Mouse (Mus musculus): ENCODE results near the gene Syne2.
"Not testable (repeated sequence)": the region's sequence is repeated elsewhere in the genome, so short reads cannot be mapped to it uniquely, and the experiment has no call there.

Gene Syne2

GRCm38 (mm10) chr12:75817959-75818452 is at the start of gene Syne2:
Gene Syne2 (plus strand): TSS chr12:75818134.
- DNase-seq (ENCODE audit: low spot score in 2 of 2), result peak; percentile 20 to 43

DNA sequence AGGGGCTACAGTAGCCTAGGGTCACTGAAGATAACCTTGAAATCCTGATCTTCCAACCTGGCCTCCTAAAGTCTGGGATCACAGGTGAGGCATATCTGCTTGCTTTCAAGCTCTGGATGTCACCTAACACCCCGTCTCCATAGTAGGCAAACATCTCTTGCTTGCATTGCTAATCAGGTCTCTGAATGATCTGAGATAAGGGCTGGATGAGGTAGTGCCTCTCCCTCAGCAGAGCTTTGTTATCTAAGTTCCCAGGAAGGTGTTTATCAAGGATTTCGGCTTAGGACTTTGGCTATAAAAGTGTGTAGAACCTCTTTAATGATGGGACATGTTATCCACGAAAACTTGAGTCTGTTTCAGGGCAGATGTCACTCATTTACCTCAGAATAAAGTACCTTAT is 46.5 kb upstream of the Syne2 start:
- DNase-seq (ENCODE audit: low spot score in 2 of 2), result no peak

GRCm38 (mm10) chr12:75772424-75773034 is 45.4 kb upstream of the Syne2 start:
- no peak for DNase-seq (ENCODE audit: low spot score in 2 of 2)

DNA sequence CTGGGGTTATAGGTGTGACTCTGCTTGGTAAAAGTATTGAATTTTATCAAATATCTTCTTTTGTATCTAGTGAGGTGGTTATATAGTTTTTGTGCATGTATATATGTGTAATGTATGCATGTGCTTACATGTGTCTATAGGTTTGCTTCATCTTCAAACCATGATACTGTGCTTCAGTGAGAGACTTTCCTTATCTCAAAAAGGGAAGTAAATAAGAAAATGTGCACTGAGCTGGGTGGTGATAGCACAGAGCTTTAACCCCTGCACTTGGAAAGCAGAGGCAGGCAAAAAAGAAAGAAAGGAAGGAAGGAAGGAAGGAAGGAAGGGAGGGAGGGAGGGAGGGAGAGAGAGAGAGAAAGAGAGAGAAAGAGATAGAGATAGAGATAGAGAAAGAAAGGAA is 36.5 kb upstream of the Syne2 start:
- no peak for DNase-seq (ENCODE audit: low spot score in 2 of 2)

GRCm38 (mm10) chr12:75781995-75782394 is 35.9 kb upstream of the Syne2 start:
- no peak for DNase-seq (ENCODE audit: low spot score in 2 of 2)

- DNase-seq (ENCODE audit: low spot score in 2 of 2), result no peak
Measured at GRCm38 (mm10) chr12:75784271-75784751, 33.6 kb upstream of the Syne2 start.

DNA sequence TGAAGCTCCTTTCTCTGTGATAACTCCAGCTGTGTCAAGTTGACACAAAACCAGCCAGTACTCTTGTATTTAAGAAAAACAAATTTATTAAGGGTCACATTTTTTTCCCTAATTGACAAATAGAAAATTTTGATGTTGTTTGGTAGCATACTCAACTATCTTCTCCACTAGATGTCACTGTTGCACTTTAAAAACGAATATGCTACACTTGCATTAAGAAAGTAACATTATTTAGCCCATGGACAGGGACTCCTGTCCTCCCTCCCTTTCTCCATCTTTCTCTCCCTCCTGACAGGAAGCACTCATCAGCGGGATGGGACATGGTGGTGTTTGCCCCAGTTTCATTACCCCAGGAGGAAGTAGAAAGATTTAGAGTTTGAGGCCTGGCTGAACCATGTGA is 31.3 kb upstream of the Syne2 start:
- not testable (repeated sequence) for DNase-seq (ENCODE audit: low spot score in 2 of 2)

- peak; percentile 56 to 69 for DNase-seq (ENCODE audit: low spot score in 2 of 2)
Measured at GRCm38 (mm10) chr12:75789451-75789850, 28.5 kb upstream of the Syne2 start.

GRCm38 (mm10) chr12:75794527-75794926 is 23.4 kb upstream of the Syne2 start:
- no peak for DNase-seq (ENCODE audit: low spot score in 2 of 2)

- no peak for DNase-seq (ENCODE audit: low spot score in 2 of 2)
Measured at GRCm38 (mm10) chr12:75796510-75796909, 21.4 kb upstream of the Syne2 start.

DNA sequence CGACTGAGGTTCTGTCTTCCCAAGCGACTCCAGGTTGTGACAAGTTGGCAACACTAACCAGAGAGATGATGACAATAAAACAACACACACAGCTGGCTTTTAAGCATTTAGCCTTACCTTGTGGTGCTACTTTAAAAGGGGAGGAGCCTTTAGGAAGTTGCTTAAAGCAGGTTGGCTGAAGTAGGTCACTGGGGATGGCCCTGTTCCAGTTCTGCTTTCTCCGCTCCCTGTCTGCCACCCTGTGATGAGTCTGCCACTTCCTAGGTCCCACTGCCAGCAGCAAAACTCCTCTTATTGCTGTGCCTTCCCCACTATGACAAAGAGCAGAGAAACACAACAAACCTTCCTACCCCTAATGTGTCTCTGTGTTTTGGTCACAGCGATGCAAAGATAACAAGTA is 11.7 kb upstream of the Syne2 start:
- no peak for DNase-seq (ENCODE audit: low spot score in 2 of 2)

DNA sequence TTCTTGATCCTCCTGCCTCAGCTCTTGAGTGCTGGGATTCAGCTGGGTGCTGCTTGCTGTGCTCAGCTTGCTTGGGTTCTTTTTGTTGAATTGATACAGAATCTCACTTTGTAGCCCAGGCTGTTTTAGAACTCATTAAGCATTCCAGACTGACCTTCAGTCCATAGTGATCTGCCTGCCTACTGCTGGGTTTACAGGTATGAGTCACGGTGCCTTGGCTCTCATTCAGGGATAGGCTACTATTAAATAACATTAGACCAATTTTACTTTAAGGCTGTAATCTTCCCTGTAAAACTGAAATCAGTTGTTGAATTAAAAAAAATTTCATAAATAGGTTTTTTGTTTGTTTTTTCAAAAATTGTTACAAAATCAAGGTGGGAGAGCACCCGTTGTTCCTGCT is 4.2 kb upstream of the Syne2 start:
- no peak for DNase-seq (ENCODE audit: low spot score in 2 of 2)

DNA sequence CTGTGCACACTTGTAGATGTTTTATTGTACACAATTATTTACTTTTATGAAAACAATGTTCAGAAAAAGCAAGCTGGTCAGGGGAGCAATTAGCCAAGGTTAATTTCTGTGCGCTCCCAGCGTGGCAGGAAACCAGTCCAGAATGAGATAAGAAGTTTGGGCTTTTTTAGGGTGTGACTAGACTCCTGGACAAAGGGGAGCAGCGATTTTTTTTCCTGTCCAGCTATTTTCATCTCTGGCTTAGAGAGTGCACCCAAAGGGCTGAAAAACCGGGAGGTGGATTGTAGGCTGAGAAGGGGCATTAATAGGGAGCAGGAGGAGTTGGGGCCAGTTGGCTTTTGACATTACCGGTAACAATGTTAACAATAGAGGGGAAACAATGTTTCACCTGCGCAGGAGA is 3.4 kb upstream of the Syne2 start:
- no peak for DNase-seq (ENCODE audit: low spot score in 2 of 2)

- peak in 1 of 2 experiments; percentile 20 for DNase-seq (ENCODE audit: low spot score in 2 of 2)
Measured at GRCm38 (mm10) chr12:75816981-75817856, 715 bp upstream of the Syne2 start.

DNA sequence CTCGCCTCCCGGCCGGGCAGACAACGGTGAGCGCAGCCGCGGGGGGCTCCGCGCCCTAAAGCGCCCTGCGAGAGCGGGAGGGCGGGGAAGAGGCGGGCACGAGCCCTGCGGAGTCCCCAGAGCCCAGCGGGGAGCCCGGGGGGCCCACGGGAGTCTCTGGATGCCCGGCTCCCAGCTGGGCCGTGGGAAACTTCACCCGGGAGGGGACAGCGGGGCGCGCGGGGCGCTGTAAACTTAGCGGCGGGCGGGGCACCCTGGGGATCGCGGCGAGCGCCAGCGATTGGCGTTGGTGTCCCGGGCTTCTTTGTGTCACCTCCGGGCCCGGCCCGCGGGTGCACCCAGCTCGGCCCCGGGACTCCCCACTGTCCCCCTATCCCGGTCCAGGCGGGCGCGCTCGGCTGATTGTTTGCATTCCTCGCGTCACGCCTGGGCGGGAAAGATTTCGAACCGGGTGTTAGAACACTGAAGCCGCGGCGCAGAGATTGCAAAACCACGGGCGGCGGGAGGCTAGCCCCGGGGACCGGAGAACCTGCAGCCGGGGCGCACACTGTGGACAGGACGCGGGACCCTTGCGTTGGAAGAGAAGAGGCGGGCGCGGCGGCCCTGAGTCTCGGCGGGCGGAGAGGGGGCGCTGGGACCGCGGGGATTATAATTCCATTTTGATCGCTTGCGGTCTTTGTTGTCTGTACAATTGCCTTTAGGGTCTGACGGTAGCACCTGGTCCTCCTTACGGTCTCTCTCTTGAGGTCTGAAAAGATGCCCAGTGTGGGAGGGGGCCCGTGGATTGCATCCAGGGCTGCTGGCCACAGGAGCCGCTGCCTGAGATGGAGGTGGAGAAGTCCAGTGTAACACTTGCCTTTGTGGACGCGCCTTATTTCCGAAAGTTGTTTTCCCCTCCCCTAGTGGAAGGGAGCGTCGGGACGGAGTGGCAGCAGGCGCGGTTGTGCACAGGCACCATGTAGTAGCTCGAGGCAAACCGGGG is 810 bp downstream of the Syne2 start:
- peak in 1 of 2 experiments; percentile 12 for DNase-seq (ENCODE audit: low spot score in 2 of 2)

DNA sequence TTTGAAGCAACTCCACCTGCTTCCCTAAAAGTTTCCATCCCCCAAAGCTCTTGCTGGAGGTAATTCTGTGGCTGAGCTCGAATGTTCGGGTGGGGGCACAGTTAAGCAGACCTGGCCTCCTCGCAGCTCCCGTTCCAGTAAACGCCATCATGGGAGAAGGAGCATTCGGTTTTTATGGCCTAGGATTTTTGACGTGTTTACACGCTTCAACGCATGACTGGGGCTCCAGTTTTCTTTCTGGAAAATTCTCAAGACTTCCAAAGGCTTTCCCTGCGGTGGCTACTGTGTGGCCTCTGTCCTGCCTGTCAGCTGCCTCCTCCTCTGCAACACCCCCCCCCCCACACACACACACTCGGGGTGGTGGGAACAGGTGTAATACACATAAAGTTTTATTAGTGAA is 1.5 kb downstream of the Syne2 start:
- no peak for DNase-seq (ENCODE audit: low spot score in 2 of 2)

DNA sequence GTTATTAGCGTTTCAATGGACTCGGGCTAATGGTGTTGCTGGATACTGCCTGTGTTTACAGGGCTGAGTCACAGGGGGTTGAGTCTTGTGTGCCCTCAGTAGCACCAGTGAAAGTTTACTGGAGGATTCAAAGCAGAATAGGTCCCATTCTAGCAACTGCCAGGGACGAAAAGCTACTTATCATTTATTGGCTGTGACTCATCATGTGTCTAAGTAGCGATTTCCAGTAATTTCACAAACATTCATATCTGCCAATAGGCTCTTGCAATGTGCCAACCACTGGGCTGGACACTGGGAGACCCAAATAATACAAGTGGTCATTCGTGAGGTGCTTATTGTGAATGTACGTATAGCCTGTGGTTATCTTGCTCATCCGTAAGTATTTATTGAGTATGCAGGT is 2.3 kb downstream of the Syne2 start:
- DNase-seq (ENCODE audit: low spot score in 2 of 2), result no peak

GRCm38 (mm10) chr12:75822122-75822521 is 4.2 kb downstream of the Syne2 start:
- no peak for DNase-seq (ENCODE audit: low spot score in 2 of 2)

- DNase-seq (ENCODE audit: low spot score in 2 of 2), result no peak
Measured at GRCm38 (mm10) chr12:75823475-75823874, 5.5 kb downstream of the Syne2 start.

DNA sequence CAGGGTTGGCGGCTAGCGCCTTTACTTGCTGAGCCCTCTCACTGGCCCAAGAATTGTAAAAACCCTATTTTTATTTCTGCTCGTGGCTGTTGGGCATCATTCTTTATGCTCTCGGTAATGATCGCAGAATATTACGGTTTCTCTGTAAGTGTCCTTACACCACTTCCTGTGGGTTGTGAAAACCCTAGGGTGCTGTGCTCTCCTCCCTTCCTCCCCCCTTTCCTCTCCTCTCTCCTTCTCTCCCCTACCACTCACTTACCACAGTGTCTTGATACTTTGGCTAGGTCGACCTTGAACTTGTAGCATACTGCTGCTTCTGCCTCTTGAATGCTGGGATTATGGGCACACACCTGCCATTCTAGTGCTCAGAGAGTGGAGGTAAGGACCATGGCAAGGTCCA is 7.5 kb downstream of the Syne2 start:
- DNase-seq (ENCODE audit: low spot score in 2 of 2), result no peak

DNA sequence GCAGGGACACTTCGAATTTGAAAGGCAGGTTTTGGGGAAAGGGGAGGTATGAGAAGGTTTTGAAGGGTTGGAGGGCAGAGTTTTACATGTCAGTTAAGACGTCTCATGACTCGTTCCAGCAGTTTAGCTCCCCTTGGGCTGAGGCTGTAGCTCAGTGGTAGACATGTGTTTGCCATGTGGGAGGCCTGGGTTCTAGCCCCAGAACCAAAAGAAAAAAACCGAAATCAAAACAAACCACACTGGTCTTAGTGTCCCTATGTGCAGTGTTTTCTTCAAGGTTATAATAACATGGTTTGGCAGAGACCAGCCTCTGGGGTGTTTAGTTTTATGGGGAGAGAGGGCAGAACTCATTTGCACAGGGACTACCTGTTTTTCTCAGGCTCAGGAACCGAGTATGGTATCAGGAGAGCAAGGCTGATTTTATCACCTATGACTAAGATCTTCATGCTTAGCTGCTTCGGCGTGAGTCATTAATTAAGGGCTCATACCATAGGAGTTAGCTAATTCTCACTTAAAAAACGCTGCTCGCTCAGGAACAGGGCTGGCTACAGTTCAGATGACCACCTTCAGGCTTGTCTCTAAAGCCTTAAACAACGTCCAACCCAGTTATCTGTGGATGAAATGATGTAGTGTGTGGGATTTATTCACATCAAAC is 8.9 kb downstream of the Syne2 start:
- no peak for DNase-seq (ENCODE audit: low spot score in 2 of 2)

All from right cerebral cortex, postnatal 36 days (tissue).